ENCODE assay signal across 14 mouse cellular contexts in genomic region chr5:46673413-46673812, GRCm38 (mm10).
"Had no signal": no experiment of that assay in that cellular context is flagged by ENCODE, and none has a peak within 500 bp of the region (broad histone marks: within the 10 kb centered on the region; RNA-seq: fewer than 3 reads in every experiment).

No protein-coding gene starts in this region.

- DNase-seq: kidney, adult 9 months; kidney, postnatal 10 days; kidney, postnatal 4 days; right cerebral cortex, adult 18-20 months; right cerebral cortex, postnatal 25 days; thymus, postnatal 4 days had no signal

- H3K9me3 ChIP-seq: limb, embryonic 10.5 days; midbrain, embryonic 13.5 days had no signal

- ATAC-seq: inflammation-experienced regulatory T-cells, adult 6 months; intestine, postnatal 0 days; lung, postnatal 0 days; midbrain, embryonic 13.5 days had no signal

- H3K4me3 ChIP-seq: layer of hippocampus, adult 2 months; left cerebral cortex, adult 2 months; limb, embryonic 10.5 days; midbrain, embryonic 13.5 days had no signal

- H3K27ac ChIP-seq: layer of hippocampus, adult 2 months; left cerebral cortex, adult 2 months; limb, embryonic 10.5 days; macrophage; midbrain, embryonic 13.5 days had no signal

- H3K4me1 ChIP-seq: limb, embryonic 10.5 days; midbrain, embryonic 13.5 days had no signal

- H3K4me2 ChIP-seq: midbrain, embryonic 13.5 days had no signal

- H3K9ac ChIP-seq: midbrain, embryonic 13.5 days had no signal

- H3K27me3 ChIP-seq: midbrain, embryonic 13.5 days had no signal

- H3K36me3 ChIP-seq: limb, embryonic 10.5 days; midbrain, embryonic 13.5 days had no signal
